In genomic region chr2:122143111-122143510, GRCm38 (mm10) we compare ENCODE assay signal across 37 mouse cellular contexts. TPM values are rescaled to one million over a fixed set of nuclear protein-coding genes. Genes with fewer than 3 reads are reported as not detected.
"Had no signal": no experiment of that assay in that cellular context is flagged by ENCODE, and none has a peak within 500 bp of the region (broad histone marks: within the 10 kb centered on the region; RNA-seq: fewer than 3 reads in every experiment).

No protein-coding gene starts in this region.

- H3K9ac ChIP-seq: heart, embryonic 12.5 days; hindbrain, embryonic 12.5 days; hindbrain, embryonic 14.5 days; intestine, embryonic 15.5 days; limb, embryonic 13.5 days; limb, embryonic 15.5 days; liver, embryonic 14.5 days had no signal

- ATAC-seq: hindbrain, embryonic 16.5 days; inflammation-experienced regulatory T-cells, adult 6 months; intestine, embryonic 15.5 days; intestine, postnatal 0 days had no signal

- H3K27me3 ChIP-seq: heart, embryonic 12.5 days; hindbrain, embryonic 12.5 days; intestine, embryonic 15.5 days; limb, embryonic 13.5 days; limb, embryonic 15.5 days had no signal

- H3K36me3 ChIP-seq: heart, embryonic 12.5 days; hindbrain, embryonic 10.5 days; hindbrain, embryonic 12.5 days; intestine, embryonic 15.5 days; limb, embryonic 13.5 days; limb, embryonic 15.5 days had no signal

- H3K4me1 ChIP-seq: heart, embryonic 12.5 days; intestine, embryonic 15.5 days; limb, embryonic 13.5 days; limb, embryonic 15.5 days had no signal

- H3K4me3 ChIP-seq: heart, embryonic 12.5 days; hindbrain, embryonic 10.5 days; hindbrain, embryonic 12.5 days; intestine, embryonic 15.5 days; layer of hippocampus, adult 2 months; left cerebral cortex, adult 2 months; limb, embryonic 13.5 days; limb, embryonic 15.5 days had no signal

- H3K9me3 ChIP-seq: heart, embryonic 12.5 days; hindbrain, embryonic 10.5 days; hindbrain, embryonic 12.5 days; intestine, embryonic 15.5 days; limb, embryonic 13.5 days; limb, embryonic 15.5 days had no signal

- H3K27ac ChIP-seq: hindbrain, embryonic 10.5 days; hindbrain, embryonic 12.5 days; hindbrain, embryonic 14.5 days; intestine, embryonic 15.5 days; layer of hippocampus, adult 2 months; left cerebral cortex, adult 2 months; limb, embryonic 13.5 days; limb, embryonic 15.5 days; liver, embryonic 14.5 days had no signal

- H3K4me2 ChIP-seq: heart, embryonic 12.5 days; hindbrain, embryonic 12.5 days; hindbrain, embryonic 14.5 days; intestine, embryonic 15.5 days; limb, embryonic 13.5 days; limb, embryonic 15.5 days had no signal

- DNase-seq: gastrocnemius, postnatal 14 days; gastrocnemius, postnatal 36 days; heart, adult 18-20 months; heart, postnatal 10 days; heart, postnatal 4 days; kidney, adult 18-20 months; kidney, adult 8-10 months; kidney, postnatal 10 days; kidney, postnatal 25 days; kidney, postnatal 4 days; left cerebral cortex, postnatal 4 days had no signal

RNA-seq across cellular contexts. Expression of gene Trim69, which starts 17.4 kb away (rescaled TPM):
- total RNA-seq: gastrocnemius, adult 18-20 months; gastrocnemius, adult 8-10 months; gastrocnemius, postnatal 14 days; gastrocnemius, postnatal 36 days; heart, adult 18-20 months; heart, postnatal 10 days; heart, postnatal 25 days; heart, postnatal 4 days; layer of hippocampus, adult 2 months; layer of hippocampus, postnatal 10 days; layer of hippocampus, postnatal 25 days; left cerebral cortex, adult 2 months; left cerebral cortex, postnatal 10 days; left cerebral cortex, postnatal 25 days; left cerebral cortex, postnatal 4 days had no signal
- polyA plus RNA-seq: heart, embryonic 12.5 days; heart, embryonic 16.5 days; hindbrain, embryonic 10.5 days; hindbrain, embryonic 12.5 days; hindbrain, embryonic 14.5 days; intestine, embryonic 15.5 days; kidney, embryonic 14.5 days; kidney, embryonic 16.5 days; limb, embryonic 11.5 days; limb, embryonic 13.5 days had no signal

RNA-seq across cellular contexts. Expression of gene Patl2, which starts 42.9 kb away (rescaled TPM):
- total RNA-seq: gastrocnemius, adult 18-20 months; gastrocnemius, adult 8-10 months; gastrocnemius, postnatal 14 days; gastrocnemius, postnatal 36 days; heart, adult 18-20 months; heart, postnatal 10 days; heart, postnatal 25 days; heart, postnatal 4 days; layer of hippocampus, adult 2 months; layer of hippocampus, postnatal 10 days; layer of hippocampus, postnatal 25 days; left cerebral cortex, adult 2 months; left cerebral cortex, postnatal 25 days; left cerebral cortex, postnatal 4 days had no signal
- polyA plus RNA-seq: heart, embryonic 12.5 days; heart, embryonic 14.5 days; hindbrain, embryonic 10.5 days; hindbrain, embryonic 12.5 days; hindbrain, embryonic 14.5 days; intestine, embryonic 15.5 days; kidney, embryonic 14.5 days; kidney, embryonic 16.5 days; limb, embryonic 11.5 days; limb, embryonic 13.5 days; limb, embryonic 15.5 days had no signal

RNA-seq across cellular contexts. Expression of gene Terb2, which starts 43.0 kb away (rescaled TPM):
- total RNA-seq: gastrocnemius, adult 18-20 months; gastrocnemius, adult 8-10 months; gastrocnemius, postnatal 14 days; gastrocnemius, postnatal 36 days; heart, adult 18-20 months; heart, postnatal 10 days; heart, postnatal 25 days; heart, postnatal 4 days; layer of hippocampus, adult 2 months; layer of hippocampus, postnatal 10 days; layer of hippocampus, postnatal 25 days; left cerebral cortex, adult 2 months; left cerebral cortex, postnatal 10 days; left cerebral cortex, postnatal 25 days; left cerebral cortex, postnatal 4 days had no signal
- polyA plus RNA-seq: gonadal fat pad, adult 2 months; heart, embryonic 12.5 days; heart, embryonic 14.5 days; heart, embryonic 16.5 days; hindbrain, embryonic 10.5 days; hindbrain, embryonic 12.5 days; hindbrain, embryonic 14.5 days; hindbrain, embryonic 16.5 days; inflammation-experienced regulatory T-cells, adult 6 months; intestine, embryonic 15.5 days; intestine, postnatal 0 days; kidney, embryonic 14.5 days; kidney, embryonic 16.5 days; limb, embryonic 11.5 days; limb, embryonic 13.5 days; limb, embryonic 15.5 days; liver, embryonic 14.5 days had no signal
